Mouse (Mus musculus) liver, adult 2 months (tissue): ENCODE results near the gene Fbxo48. TPM values are rescaled to one million over a fixed set of nuclear protein-coding genes. Genes with fewer than 3 reads are reported as not detected.

Experiments
- DNase-seq: peaks from one replicate; pipeline ENCODE4 v3.0.0-alpha.2; 2011; ENCODE audit warnings: low read depth, low spot score; ENCODE audit errors: extremely low read depth
- H3K27ac ChIP-seq: fragments of 200-500 bp; replicated peaks from 2 replicates; pipeline ENCODE4 v1.5.1; 2012; ENCODE audit warnings: low read depth, mild to moderate bottlenecking, control low read depth, inconsistent platforms, low read length; ENCODE audit not compliant: insufficient read depth
- H3K27me3 ChIP-seq: fragments of 200-500 bp; 2 replicates; pipeline ENCODE4 v1.6.1; 2012; ENCODE audit warnings: mild to moderate bottlenecking, moderate library complexity, low read length, inconsistent platforms; ENCODE audit not compliant: control insufficient read depth, insufficient read depth
- H3K36me3 ChIP-seq: fragments of 200-500 bp; 2 replicates; pipeline ENCODE4 v1.6.1; 2012; ENCODE audit warnings: low read length, inconsistent platforms; ENCODE audit not compliant: control insufficient read depth, insufficient read depth
- H3K4me1 ChIP-seq: fragments of 200-500 bp; 2 replicates; pipeline ENCODE4 v1.6.1; 2011; ENCODE audit warnings: low read length; ENCODE audit not compliant: control insufficient read depth, insufficient read depth
- H3K4me3 ChIP-seq: fragments of 200-500 bp; 2 replicates; pipeline ENCODE4 v1.5.1; 2011; ENCODE audit warnings: low read depth, mild to moderate bottlenecking, control low read depth, low read length, moderate library complexity; ENCODE audit not compliant: insufficient read depth
- H3K79me2 ChIP-seq: fragments of 200-500 bp; 2 replicates; pipeline ENCODE4 v1.6.1; 2012; ENCODE audit warnings: inconsistent platforms, mild to moderate bottlenecking, low read length, moderate library complexity; ENCODE audit not compliant: control insufficient read depth, insufficient read depth
- H3K9ac ChIP-seq: fragments of 200-500 bp; 2 replicates; pipeline ENCODE4 v1.6.1; 2012; ENCODE audit warnings: low read depth, mild to moderate bottlenecking, control low read depth, inconsistent platforms, low read length
- CTCF ChIP-seq: fragments of 200-500 bp; IDR thresholded peaks from 2 replicates; pipeline ENCODE4 v1.5.1; 2011; ENCODE audit warnings: low read depth, low read length, control low read depth
- POLR2A ChIP-seq: fragments of 200-500 bp; IDR thresholded peaks from 2 replicates; pipeline ENCODE4 v1.6.1; 2011; ENCODE audit warnings: low read length, control low read depth; ENCODE audit not compliant: insufficient read depth; ENCODE audit errors: extremely low read depth
- whole genome bisulfite sequencing: fragments of 180-500 bp; shearing (Covaris S2); methylation state at CpG from one replicate; pipeline ENCODE4 v1.1.7; 2018; 5-methylcytosine and 5-hydroxymethylcytosine counted together
- polyA plus RNA-seq: library from polyadenylated mRNA; depleted of rRNA; stranded (reverse); fragments of >200 nt; gene quantifications from 2 replicates; pipeline ENCODE4 v1.2.3, GENCODE M21; 2012; rRNA removed
- total RNA-seq: library from RNA; depleted of rRNA; stranded (reverse); fragments of >200 nt; gene quantifications from 2 replicates; pipeline ENCODE4 v1.2.3, GENCODE M21; 2014; rRNA removed

Fbxo48 gene
- total and polyA plus RNA-seq, 2 experiments = under 0.01 TPM; not detected in 1

DNA sequence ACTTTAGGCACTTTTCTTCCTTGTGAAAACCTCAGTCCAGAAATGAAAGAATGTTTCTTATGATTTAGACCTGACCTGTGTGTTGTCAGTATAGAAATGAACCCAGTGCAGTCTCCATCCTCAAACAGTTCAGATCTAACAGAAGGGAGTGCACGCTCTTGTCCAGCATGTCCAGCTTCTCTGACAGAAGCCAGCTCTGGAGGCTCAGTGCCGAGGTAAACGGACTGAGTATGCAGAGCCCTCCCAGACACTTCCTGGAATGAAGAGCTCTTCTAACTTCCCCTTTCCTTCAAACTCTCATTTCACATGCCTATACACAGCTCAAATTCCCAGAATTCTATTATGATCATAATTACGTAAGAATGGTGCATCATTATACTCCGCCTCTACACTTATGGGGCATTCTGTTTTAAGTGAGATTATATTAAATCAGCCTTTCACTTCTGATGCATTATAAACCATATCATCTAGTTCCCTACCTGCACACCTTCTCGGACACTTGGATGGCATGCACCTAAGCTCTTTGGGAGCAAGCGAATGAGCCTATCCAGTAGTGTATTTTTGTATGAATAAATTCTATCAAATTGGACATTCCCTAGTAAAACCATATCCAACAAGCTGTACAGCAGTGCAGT, 51.7 kb downstream of the Fbxo48 start:
- Histone ChIP-seq H3K79me2 (no peaks in the 10 kb centered on the region), H3K4me3 (no peak overlapping the region), H3K27me3 (no peaks in the 10 kb centered on the region), H3K36me3 (no peaks in the 10 kb centered on the region), H3K9ac (no peak overlapping the region), H3K4me1 (no peaks in the 10 kb centered on the region; the same call in 1 of the 2 replicates), H3K27ac (no peak overlapping the region)
- peak; percentile 18 for DNase-seq
- WGBS = 76% methylated on average over 7 of the region's 7 CpGs
- TF ChIP-seq CTCF (no peak), POLR2A (no peak)

DNA sequence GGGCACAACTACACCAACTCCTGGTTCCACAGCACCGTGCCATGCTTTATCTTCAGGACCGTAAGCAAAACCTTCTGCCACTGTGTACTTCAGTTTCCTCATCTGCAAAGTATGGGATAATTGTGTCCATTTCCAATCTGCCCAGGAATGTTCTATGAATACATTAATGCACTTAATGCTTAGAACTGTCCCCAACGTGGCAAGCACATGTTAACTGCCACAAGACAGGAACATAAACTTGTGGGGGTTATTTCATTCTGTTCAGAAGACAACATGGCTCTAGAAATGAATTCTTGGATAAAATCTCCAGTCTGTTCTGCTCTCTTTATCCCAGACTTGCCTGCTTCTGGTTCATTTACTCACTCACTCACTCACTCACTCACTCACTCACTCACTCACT, 52.6 kb downstream of the Fbxo48 start:
- Histone ChIP-seq H3K36me3 (no peaks in the 10 kb centered on the region), H3K79me2 (no peaks in the 10 kb centered on the region), H3K27me3 (no peaks in the 10 kb centered on the region), H3K4me3 (no peak overlapping the region), H3K9ac (no peak overlapping the region), H3K27ac (no peak overlapping the region), H3K4me1 (no peaks in the 10 kb centered on the region; the same call in 1 of the 2 replicates)
- DNase-seq = no peak
- TF ChIP-seq CTCF (no peak), POLR2A (no peak)
- 82% methylated on average over 3 of the region's 3 CpGs for WGBS

Other genes with a start within 250 kb of the Fbxo48 start
- gene Egfr, start 199.2 kb upstream of the Fbxo48 start, total RNA-seq = 193 and 198 TPM in 2 replicates
- 117 and 215 TPM in 2 replicates for gene Egfr, start 199.2 kb upstream of the Fbxo48 start, polyA plus RNA-seq
- 1.5 and 1.9 TPM in 2 replicates for gene Cnrip1, start 100.2 kb downstream of the Fbxo48 start, total RNA-seq
- 0.92 and 1.3 TPM in 2 replicates for gene Cnrip1, start 100.2 kb downstream of the Fbxo48 start, polyA plus RNA-seq
- gene Plek, start 101.0 kb downstream of the Fbxo48 start, total RNA-seq = 2.0 and 3.2 TPM in 2 replicates
- 0.16 and 0.29 TPM in 2 replicates for gene Plek, start 101.0 kb downstream of the Fbxo48 start, polyA plus RNA-seq
- 21.4 and 22.8 TPM in 2 replicates for gene Ppp3r1, start 207.9 kb downstream of the Fbxo48 start, total RNA-seq
- 15.1 and 18.1 TPM in 2 replicates for gene Ppp3r1, start 207.9 kb downstream of the Fbxo48 start, polyA plus RNA-seq
- 9.3 and 11.5 TPM in 2 replicates for gene Wdr92, start 230.7 kb downstream of the Fbxo48 start, total RNA-seq
- 4.9 and 5.5 TPM in 2 replicates for gene Wdr92, start 230.7 kb downstream of the Fbxo48 start, polyA plus RNA-seq